Mouse (Mus musculus): ENCODE results near the gene Kif9.

GRCm38 (mm10) chr9:110448356-110448755 lies 28.4 kb upstream of the Kif9 start:
- no peak for TF ChIP-seq CTCF (IDR thresholded peaks at IDR 0.05; ENCODE audit: low read depth)
- TF ChIP-seq EP300 (IDR thresholded peaks at IDR 0.05; ENCODE audit: low read depth): no peak

Measured in liver, embryonic 14.5 days (tissue).